Mouse (Mus musculus) liver, postnatal 0 days (tissue): ENCODE results near the gene Cd82.

Experiments used
- CTCF ChIP-seq: sonication (generic); IDR thresholded peaks from 2 replicates; pipeline ENCODE4 v1.5.1; 2016; ENCODE audit warnings: antibody characterized with exemption, low read depth
- EP300 ChIP-seq: IDR thresholded peaks from 2 replicates; pipeline ENCODE4 v1.6.1; 2016; ENCODE audit warnings: antibody characterized with exemption, low read depth, mild to moderate bottlenecking

DNA sequence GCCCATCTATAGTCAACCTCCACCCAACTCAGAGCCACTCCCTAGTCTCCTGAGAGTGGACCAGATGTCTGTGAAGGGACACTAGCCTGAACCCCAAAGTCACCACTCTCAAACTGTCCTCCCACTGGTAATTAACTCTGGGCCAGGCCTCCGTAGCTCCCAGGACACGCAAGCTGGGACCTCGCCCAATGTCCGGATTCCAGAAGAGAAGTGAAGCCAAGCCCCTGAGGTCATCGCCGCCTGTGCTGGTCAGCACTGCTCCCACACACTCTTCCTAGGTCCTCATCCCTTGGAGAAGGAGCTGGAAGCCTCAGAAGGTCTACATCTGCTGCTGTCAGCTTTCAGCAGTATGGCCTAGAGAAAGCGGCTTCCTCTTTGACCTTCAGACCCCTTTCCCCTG lies 13.5 kb upstream of the Cd82 start:
- TF ChIP-seq CTCF (no peak), EP300 (no peak)
